Mouse (Mus musculus) heart, postnatal 0 days (tissue): ENCODE measurements at regions not wholly inside any gene's neighbourhood (a gene's known extent, or its start where the extent isn't known, plus 50 kb on each side); places are given as distances from the start of the nearest gene placed in this dataset.

Experiments used
- ATAC-seq: fragments of 200-750 bp; cut with Nextera tagmentation; 2 replicates; pipeline ENCODE4 v1.8.0; 2017; ENCODE audit warnings: low read depth, moderate number of reproducible peaks, moderate library complexity; ENCODE audit not compliant: insufficient read depth
- DNase-seq: peaks from one replicate; pipeline ENCODE4 v3.0.0-alpha.2; 2016; ENCODE audit warnings: low spot score
- H3K27ac ChIP-seq: fragments of 300-500 bp; sonication (generic); 2 replicates; pipeline ENCODE4 v1.5.1; 2014; ENCODE audit warnings: low read depth, mild to moderate bottlenecking
- H3K27me3 ChIP-seq: fragments of 300-500 bp; sonication (generic); 2 replicates; pipeline ENCODE4 v1.6.1; 2014; ENCODE audit warnings: low read length, mixed read lengths; ENCODE audit not compliant: control insufficient read depth, insufficient read depth
- H3K36me3 ChIP-seq: fragments of 300-500 bp; sonication (generic); replicated peaks from 2 replicates; pipeline ENCODE4 v1.6.1; 2014; ENCODE audit warnings: low read length, mixed read lengths; ENCODE audit not compliant: control insufficient read depth, insufficient read depth
- H3K4me1 ChIP-seq: fragments of 300-500 bp; sonication (generic); 2 replicates; pipeline ENCODE4 v1.6.1; 2014; ENCODE audit warnings: antibody characterized with exemption; ENCODE audit not compliant: control insufficient read depth, insufficient read depth
- H3K4me2 ChIP-seq: fragments of 300-500 bp; sonication (generic); 2 replicates; pipeline ENCODE4 v1.6.1; 2014; ENCODE audit warnings: low read depth, mild to moderate bottlenecking, low read length, moderate library complexity
- H3K4me3 ChIP-seq: fragments of 300-500 bp; sonication (generic); 2 replicates; pipeline ENCODE4 v1.5.1; 2014; ENCODE audit warnings: low read depth, low read length
- H3K9ac ChIP-seq: fragments of 300-500 bp; sonication (generic); replicated peaks from 2 replicates; pipeline ENCODE4 v1.6.1; 2014; ENCODE audit warnings: low read depth, low read length, mixed read lengths
- H3K9me3 ChIP-seq: fragments of 300-500 bp; sonication (generic); replicated peaks from 2 replicates; pipeline ENCODE4 v1.6.1; 2016; ENCODE audit warnings: low read length; ENCODE audit not compliant: control insufficient read depth
- CTCF ChIP-seq: IDR thresholded peaks from 2 replicates; pipeline ENCODE4 v1.5.1; 2016; ENCODE audit warnings: antibody characterized with exemption, control low read depth, low read depth
- EP300 ChIP-seq: IDR thresholded peaks from 2 replicates; pipeline ENCODE4 v1.6.1; 2016; ENCODE audit warnings: antibody characterized with exemption, low read depth
- WGBS: fragments of 180-500 bp; shearing (Covaris S2); extraction: QIAGEN DNeasy Blood & Tissue Kit; methylation state at CpG from one replicate; pipeline ENCODE4 v1.1.7; 2014; 5-methylcytosine and 5-hydroxymethylcytosine counted together

GRCm38 (mm10) chr2:75270115-75270514 lies 388.9 kb upstream of the Hnrnpa3 start:
- no peak overlapping the region for H3K27ac ChIP-seq
- H3K9me3 ChIP-seq: no peaks in the 10 kb centered on the region
- no peak for TF ChIP-seq CTCF
- TF ChIP-seq EP300: no peak
- H3K9ac ChIP-seq: no peak overlapping the region
- WGBS: 23% methylated on average over 4 of the region's 4 CpGs
- DNase-seq: no peak
- H3K27me3 ChIP-seq: no peaks in the 10 kb centered on the region
- no peaks in the 10 kb centered on the region for H3K36me3 ChIP-seq
- no peak overlapping the region for H3K4me2 ChIP-seq
- no peak overlapping the region for H3K4me3 ChIP-seq
- no peaks in the 10 kb centered on the region for H3K4me1 ChIP-seq
- ATAC-seq: no peak

GRCm38 (mm10) chr2:75287900-75288299 lies 371.2 kb upstream of the Hnrnpa3 start:
- Histone ChIP-seq H3K36me3 (no peaks in the 10 kb centered on the region), H3K4me1 (no peaks in the 10 kb centered on the region), H3K9ac (no peak overlapping the region), H3K4me2 (no peak overlapping the region), H3K27ac (no peak overlapping the region), H3K9me3 (no peaks in the 10 kb centered on the region), H3K27me3 (no peaks in the 10 kb centered on the region), H3K4me3 (no peak overlapping the region)
- DNase-seq (no peak), ATAC-seq (no peak)
- no peak for TF ChIP-seq CTCF
- 76% methylated on average over 1 of the region's 1 CpGs for WGBS

- no peak for ATAC-seq
- TF ChIP-seq EP300: no peak
- TF ChIP-seq CTCF: no peak
- Histone ChIP-seq H3K4me1 (no peaks in the 10 kb centered on the region), H3K9me3 (no peaks in the 10 kb centered on the region), H3K9ac (no peak overlapping the region), H3K4me2 (no peak overlapping the region), H3K27me3 (no peaks in the 10 kb centered on the region), H3K27ac (no peak overlapping the region), H3K4me3 (no peak overlapping the region), H3K36me3 (no peaks in the 10 kb centered on the region)
- 85% methylated on average over 2 of the region's 2 CpGs for WGBS
- DNase-seq: no peak
These were observed 367.4 kb upstream of the Hnrnpa3 start for GRCm38 (mm10) chr2:75291674-75292073.

- Histone ChIP-seq H3K9me3 (no peaks in the 10 kb centered on the region), H3K27me3 (no peaks in the 10 kb centered on the region), H3K4me2 (no peak overlapping the region), H3K36me3 (no peaks in the 10 kb centered on the region), H3K4me3 (no peak overlapping the region), H3K9ac (no peak overlapping the region), H3K4me1 (no peaks in the 10 kb centered on the region), H3K27ac (no peak overlapping the region)
- WGBS: 53% methylated on average over 3 of the region's 3 CpGs
- DNase-seq (no peak), ATAC-seq (no peak)
- TF ChIP-seq CTCF (no peak), EP300 (no peak)
These were observed 352.2 kb upstream of the Hnrnpa3 start for GRCm38 (mm10) chr2:75306821-75307220.

- Histone ChIP-seq H3K9ac (no peak overlapping the region), H3K9me3 (no peaks in the 10 kb centered on the region), H3K27ac (no peak overlapping the region), H3K27me3 (peaks cover 19% of the 10 kb centered on the region), H3K4me1 (no peaks in the 10 kb centered on the region), H3K4me3 (no peak overlapping the region), H3K36me3 (no peaks in the 10 kb centered on the region), H3K4me2 (no peak overlapping the region)
- 45% methylated on average over 4 of the region's 4 CpGs for WGBS
- DNase-seq: no peak
- TF ChIP-seq EP300 (no peak), CTCF (no peak)
- no peak for ATAC-seq
These were observed 347.9 kb upstream of the Hnrnpa3 start for GRCm38 (mm10) chr2:75311191-75311590.

- Histone ChIP-seq H3K4me3 (no peak overlapping the region), H3K36me3 (no peaks in the 10 kb centered on the region), H3K27ac (no peak overlapping the region), H3K27me3 (peaks cover 19% of the 10 kb centered on the region), H3K9me3 (no peaks in the 10 kb centered on the region), H3K9ac (no peak overlapping the region), H3K4me2 (no peak overlapping the region), H3K4me1 (no peaks in the 10 kb centered on the region)
- TF ChIP-seq CTCF (peak; percentile 58), EP300 (no peak)
- ATAC-seq (no peak), DNase-seq (peak; percentile 13)
- WGBS: 13% methylated on average over 7 of the region's 7 CpGs
These were observed 346.8 kb upstream of the Hnrnpa3 start for GRCm38 (mm10) chr2:75312246-75312645.
